Mouse (Mus musculus): ENCODE results near the gene Tcp11. TPM values are rescaled to one million over a fixed set of nuclear protein-coding genes. Genes with fewer than 3 reads are reported as not detected.

Gene Tcp11
- total RNA-seq, 2 experiments from 2014 or later = 1.2 to 1.3 TPM

- peak in 1 of 2 experiments; percentile 44 for DNase-seq (ENCODE audit: extremely low spot score in 1 of 2, low spot score in 1 of 2)
These were observed 38.1 kb downstream of the Tcp11 start for GRCm38 (mm10) chr17:28042299-28042771.

GRCm38 (mm10) chr17:28041298-28041697, 39.1 kb downstream of the Tcp11 start:
- no peak for DNase-seq (ENCODE audit: extremely low spot score in 1 of 2, low spot score in 1 of 2)

DNA sequence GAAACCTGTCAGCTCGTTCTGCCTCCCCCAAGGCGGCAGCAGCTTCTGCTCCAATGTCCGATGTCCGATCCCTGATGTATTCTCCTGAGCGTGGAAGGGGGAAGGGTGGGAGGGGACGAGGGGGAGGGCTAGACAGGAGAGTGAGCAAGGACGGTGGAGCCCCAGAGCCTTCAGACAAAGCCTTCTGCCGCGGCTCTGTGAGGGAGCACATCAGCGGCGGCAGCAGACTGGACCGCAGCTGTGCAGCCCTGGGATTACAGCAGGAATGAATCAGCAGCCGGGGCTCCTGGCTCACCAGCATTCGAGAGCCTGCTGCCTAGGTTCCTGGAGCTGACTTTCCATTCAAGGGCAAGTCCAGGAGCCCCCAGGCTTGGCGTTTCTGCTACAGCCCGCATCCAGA, 39.8 kb downstream of the Tcp11 start:
- no peak for DNase-seq (ENCODE audit: extremely low spot score in 1 of 2, low spot score in 1 of 2)

- no peak for DNase-seq (ENCODE audit: extremely low spot score in 1 of 2, low spot score in 1 of 2)
These were observed 43.4 kb downstream of the Tcp11 start for GRCm38 (mm10) chr17:28036813-28037756.

DNA sequence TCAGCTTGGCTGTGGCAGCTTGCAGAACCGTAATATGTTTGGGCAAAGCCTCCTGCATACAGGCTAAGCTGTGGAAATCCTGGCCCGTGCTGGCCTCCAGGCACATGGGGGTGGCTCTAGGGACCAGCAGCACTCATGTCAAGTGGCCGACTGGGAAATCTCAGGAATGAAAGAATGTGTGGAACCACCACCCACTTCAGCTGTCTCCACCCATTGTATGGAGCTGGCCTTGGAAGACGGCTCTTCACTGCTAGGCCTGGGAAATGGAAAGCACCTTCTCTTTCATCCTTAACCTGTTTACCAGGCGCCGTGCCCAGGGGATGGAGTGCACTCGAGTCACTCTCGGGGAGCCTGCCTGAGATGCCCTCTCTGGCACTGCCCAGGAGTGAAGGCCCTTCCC, 45.5 kb downstream of the Tcp11 start:
- DNase-seq (ENCODE audit: extremely low spot score in 1 of 2, low spot score in 1 of 2) = no peak

GRCm38 (mm10) chr17:28033046-28033580, 47.3 kb downstream of the Tcp11 start:
- no peak for DNase-seq (ENCODE audit: extremely low spot score in 1 of 2, low spot score in 1 of 2)

- DNase-seq (ENCODE audit: extremely low spot score in 1 of 2, low spot score in 1 of 2) = no peak
These were observed 48.2 kb downstream of the Tcp11 start for GRCm38 (mm10) chr17:28032219-28032618.

DNA sequence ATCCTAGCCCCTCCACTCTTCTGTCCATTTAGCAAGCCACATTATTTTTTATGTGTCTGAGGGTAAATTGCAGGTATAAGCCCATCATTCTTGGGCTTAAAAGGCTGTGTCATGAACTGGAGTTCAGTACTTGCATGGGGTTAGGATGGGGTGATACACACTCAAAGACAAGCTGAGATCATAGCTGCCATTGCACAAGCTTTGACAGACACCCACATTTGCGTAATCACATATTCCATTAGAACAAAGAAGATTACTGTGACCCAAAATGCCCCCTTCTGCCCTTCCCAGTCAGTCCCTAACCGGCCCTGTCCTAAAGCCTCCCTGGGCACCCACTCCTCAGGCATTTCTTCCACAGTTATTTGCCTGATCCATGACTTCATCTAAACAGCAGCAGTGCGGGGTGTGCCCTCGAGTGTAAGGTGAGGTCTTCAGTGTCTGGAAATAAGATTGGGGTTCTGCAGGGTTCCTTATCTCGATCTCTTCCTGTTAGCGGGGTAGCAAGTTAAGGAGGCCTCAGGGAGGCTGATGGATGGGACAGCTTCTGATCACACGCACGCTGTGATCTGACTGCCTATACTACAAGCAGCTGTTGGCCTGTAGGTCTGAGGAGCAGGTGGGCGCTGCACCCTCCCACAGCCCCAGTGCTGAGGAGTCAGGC, 49.0 kb downstream of the Tcp11 start:
- DNase-seq (ENCODE audit: extremely low spot score in 1 of 2, low spot score in 1 of 2) = no peak

GRCm38 (mm10) chr17:28030446-28030845, 50.0 kb downstream of the Tcp11 start:
- no peak for DNase-seq (ENCODE audit: extremely low spot score in 1 of 2, low spot score in 1 of 2)

DNA sequence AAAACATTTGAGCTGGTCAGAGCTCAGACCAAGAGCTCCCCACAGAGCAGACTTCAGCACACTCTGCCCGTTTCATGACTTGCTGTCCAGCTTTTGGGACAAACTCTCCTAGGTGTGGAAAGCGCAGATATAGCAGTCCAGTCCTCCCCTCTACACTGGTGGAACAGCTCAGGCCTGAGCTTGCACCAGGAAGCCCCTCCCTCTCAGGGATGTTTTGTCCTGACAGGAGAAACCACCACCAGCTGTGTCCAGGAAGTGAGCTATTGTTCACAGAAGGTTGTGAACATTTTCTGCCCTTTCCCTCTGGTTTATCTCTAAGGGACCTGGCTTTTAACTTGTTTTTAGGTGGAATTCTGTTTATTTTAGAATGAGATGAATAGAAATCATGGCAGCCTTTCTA, 51.1 kb downstream of the Tcp11 start:
- no peak for DNase-seq (ENCODE audit: extremely low spot score in 1 of 2, low spot score in 1 of 2)

DNA sequence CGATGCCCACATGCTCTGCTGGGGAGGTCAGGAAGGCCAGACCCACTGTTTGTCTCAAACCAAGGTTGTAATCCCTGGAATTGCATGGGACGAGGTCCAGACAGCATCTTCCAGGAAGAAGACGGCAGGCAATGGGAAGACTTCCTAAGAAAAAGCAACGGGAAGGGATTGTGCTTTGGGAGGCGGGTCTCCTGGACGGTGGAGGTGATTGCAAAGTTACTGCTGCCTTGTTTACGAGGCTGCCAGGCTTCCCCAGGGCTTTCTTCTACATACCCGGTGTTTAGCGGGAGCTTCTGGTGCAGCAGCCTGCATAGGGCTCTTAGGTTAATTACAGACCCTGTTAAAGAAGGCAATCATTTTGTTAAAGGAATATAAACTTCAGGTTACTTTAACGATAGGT, 52.2 kb downstream of the Tcp11 start:
- no peak for DNase-seq (ENCODE audit: extremely low spot score in 1 of 2, low spot score in 1 of 2)

GRCm38 (mm10) chr17:28027197-28027596, 53.2 kb downstream of the Tcp11 start:
- no peak for DNase-seq (ENCODE audit: extremely low spot score in 1 of 2, low spot score in 1 of 2)

DNA sequence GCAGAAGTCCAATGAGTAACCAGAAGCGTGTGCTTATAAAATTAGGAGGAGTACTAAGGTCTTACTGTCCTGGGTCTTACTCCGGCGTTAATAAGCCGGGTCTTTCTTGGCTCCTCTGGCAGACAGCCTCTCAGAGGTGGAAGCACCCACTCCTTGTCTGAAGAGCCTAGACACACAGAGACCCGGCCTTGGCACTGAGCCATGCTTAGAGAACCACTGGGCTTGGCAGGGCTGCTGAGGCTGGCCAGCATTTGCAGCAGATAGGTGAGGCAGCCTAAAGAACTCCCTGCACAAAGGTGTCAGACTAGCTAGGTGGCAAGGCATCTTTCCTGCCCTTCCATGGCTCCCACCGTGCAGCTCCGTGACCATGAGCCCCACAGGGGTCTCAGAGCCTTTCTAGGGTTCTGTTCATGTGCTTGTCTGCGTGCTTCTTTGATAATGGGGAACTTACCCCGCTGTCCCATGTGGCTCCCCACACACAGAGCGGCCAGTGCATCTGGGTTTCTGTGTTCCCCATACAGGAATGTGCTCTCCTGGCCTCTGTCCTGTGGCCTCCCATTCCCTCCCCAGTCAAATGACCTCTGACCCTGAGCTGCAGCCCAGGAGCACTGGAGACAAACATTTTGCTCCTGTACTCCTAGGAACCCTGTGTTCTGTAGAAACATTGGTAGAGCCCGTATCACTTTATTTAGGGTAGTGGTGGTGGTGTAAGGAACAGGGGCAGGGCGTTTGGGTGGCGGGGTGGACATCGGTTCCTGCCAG, 54.1 kb downstream of the Tcp11 start:
- no peak for DNase-seq (ENCODE audit: extremely low spot score in 1 of 2, low spot score in 1 of 2)

GRCm38 (mm10) chr17:28025541-28025961, 54.9 kb downstream of the Tcp11 start:
- no peak for DNase-seq (ENCODE audit: extremely low spot score in 1 of 2, low spot score in 1 of 2)

GRCm38 (mm10) chr17:28022854-28023655, 57.4 kb downstream of the Tcp11 start:
- DNase-seq (ENCODE audit: extremely low spot score in 1 of 2, low spot score in 1 of 2) = peak in 1 of 2 experiments; percentile 53

DNA sequence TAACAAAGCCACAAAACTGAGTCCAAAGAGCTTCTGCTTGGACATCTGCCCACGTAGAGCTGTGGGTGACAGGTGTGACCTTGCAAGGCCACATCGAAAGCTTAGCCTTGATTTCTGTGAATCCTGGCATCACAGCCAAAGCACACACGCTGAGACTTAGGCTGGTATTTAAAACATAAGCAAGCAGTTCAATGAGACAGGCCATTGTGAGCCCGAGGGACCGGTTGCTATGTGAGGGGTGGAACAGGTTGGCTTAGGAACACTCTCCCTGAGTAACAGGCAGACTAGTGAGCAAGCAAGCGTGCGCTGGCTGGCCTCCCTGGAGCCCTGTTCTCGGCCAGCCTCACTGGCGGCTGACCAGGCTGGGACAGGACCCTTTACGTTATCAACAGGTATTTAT, 58.5 kb downstream of the Tcp11 start:
- DNase-seq (ENCODE audit: extremely low spot score in 1 of 2, low spot score in 1 of 2) = no peak

- DNase-seq (ENCODE audit: extremely low spot score in 1 of 2, low spot score in 1 of 2) = no peak
These were observed 60.4 kb downstream of the Tcp11 start for GRCm38 (mm10) chr17:28019785-28020696.

- DNase-seq (ENCODE audit: extremely low spot score in 1 of 2, low spot score in 1 of 2) = no peak
These were observed 61.7 kb downstream of the Tcp11 start for GRCm38 (mm10) chr17:28018776-28019175.

- no peak for DNase-seq (ENCODE audit: extremely low spot score in 1 of 2, low spot score in 1 of 2)
These were observed 62.1 kb downstream of the Tcp11 start for GRCm38 (mm10) chr17:28018344-28018743.
